Mouse (Mus musculus): Measurements from ENCODE around the gene Dixdc1.

GRCm38 (mm10) chr9:50709108-50709507 is 30.2 kb downstream of the Dixdc1 start:
- TF ChIP-seq POLR2A (IDR thresholded peaks at IDR 0.05; ENCODE audit: borderline replicate concordance, extremely low read depth, low read depth, low read length) (no peak), CTCF (IDR thresholded peaks at IDR 0.05; ENCODE audit: insufficient read depth, low read length) (peak; percentile 76)

Data from lung, adult 2 months (tissue).